Mouse (Mus musculus): ENCODE data around the gene Nprl3.

- peak; percentile 98 for TF ChIP-seq CTCF (conservative IDR thresholded peaks at IDR 0.05; ENCODE audit: insufficient read depth, insufficient read length, low read depth, low read length)
- TF ChIP-seq POLR2A (IDR thresholded peaks at IDR 0.05; ENCODE audit: low read depth, low read length): no peak
Measured at GRCm38 (mm10) chr11:32238093-32238860, 29.2 kb downstream of the Nprl3 start.

All from kidney, adult 2 months (tissue).